Mouse (Mus musculus) left cerebral cortex, postnatal 36 days (tissue): ENCODE measurements around the gene Taf10. TPM values are rescaled to one million over a fixed set of nuclear protein-coding genes. Genes with fewer than 3 reads are reported as not detected.
"Not testable (repeated sequence)": the region's sequence is repeated elsewhere in the genome, so short reads cannot be mapped to it uniquely, and the experiment has no call there.

Source experiments
- DNase-seq, 2 experiments: peaks; one replicate each; pipeline ENCODE4 v3.0.0; 2021 to 2022; ENCODE audit warnings: low spot score in 2 of 2, mixed read lengths in 1 of 2
- intact Hi-C: fragments of 180-260 bp; cut with DNase I; formaldehyde crosslinking; loops from one replicate; pipeline ENCODE4 v1.15.1; 2025
- total RNA-seq, 2 experiments: library from RNA; stranded (reverse); gene quantifications; 2 replicates each; pipeline ENCODE4 v1.2.3; 2021

Gene Taf10
- total RNA-seq, 2 experiments from 2014 or later: 112 to 127 TPM

GRCm38 (mm10) chr7:105761813-105762484 lies 17.8 kb upstream of the Taf10 start:
- DNase-seq: no peak
- intact Hi-C loops: no loop called here

DNA sequence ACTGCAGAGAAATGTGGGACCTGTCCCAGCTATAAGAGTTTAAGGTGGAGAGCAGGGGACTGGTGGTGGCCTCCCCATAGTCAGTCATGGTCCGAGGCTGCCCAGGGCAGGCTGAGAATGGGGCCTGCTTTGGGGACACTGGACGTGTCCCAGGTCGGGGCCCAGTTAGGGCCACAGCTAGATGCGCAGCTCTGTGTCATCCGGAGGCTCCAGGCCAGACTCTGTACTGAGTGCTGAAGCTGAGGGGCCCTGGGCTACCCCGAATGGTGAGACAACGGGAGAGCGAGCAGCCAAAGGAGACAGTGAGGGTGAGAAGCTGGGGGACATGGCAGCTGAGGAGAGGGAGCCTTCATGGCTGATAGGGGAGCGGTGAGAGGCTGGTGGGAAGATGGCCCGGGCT lies 9.1 kb upstream of the Taf10 start:
- intact Hi-C loops: no loop called here

DNA sequence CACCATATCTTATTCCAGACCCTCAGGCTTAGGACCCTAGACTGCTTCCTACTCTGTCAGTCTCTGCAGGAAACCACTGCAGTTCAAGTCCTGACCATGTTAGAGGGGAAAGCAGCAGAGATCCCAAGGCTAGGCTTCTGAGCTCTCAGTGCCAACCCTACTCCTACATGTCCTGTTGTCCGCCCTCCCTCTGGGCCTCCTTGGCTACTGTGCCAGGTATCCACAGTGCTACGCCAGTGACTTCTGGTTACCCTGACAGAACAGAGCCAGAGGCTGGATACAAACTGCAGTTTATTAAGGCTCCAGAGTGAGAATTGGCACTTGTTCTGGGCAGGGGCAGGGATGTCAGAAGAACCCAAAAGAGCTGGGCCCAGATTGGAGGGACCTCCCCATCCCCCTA lies 8.6 kb upstream of the Taf10 start:
- intact Hi-C loops: no loop called here
- DNase-seq: no peak

More for the DNA sequence above, 9.1 kb upstream of the Taf10 start:
- DNase-seq: no peak

DNA sequence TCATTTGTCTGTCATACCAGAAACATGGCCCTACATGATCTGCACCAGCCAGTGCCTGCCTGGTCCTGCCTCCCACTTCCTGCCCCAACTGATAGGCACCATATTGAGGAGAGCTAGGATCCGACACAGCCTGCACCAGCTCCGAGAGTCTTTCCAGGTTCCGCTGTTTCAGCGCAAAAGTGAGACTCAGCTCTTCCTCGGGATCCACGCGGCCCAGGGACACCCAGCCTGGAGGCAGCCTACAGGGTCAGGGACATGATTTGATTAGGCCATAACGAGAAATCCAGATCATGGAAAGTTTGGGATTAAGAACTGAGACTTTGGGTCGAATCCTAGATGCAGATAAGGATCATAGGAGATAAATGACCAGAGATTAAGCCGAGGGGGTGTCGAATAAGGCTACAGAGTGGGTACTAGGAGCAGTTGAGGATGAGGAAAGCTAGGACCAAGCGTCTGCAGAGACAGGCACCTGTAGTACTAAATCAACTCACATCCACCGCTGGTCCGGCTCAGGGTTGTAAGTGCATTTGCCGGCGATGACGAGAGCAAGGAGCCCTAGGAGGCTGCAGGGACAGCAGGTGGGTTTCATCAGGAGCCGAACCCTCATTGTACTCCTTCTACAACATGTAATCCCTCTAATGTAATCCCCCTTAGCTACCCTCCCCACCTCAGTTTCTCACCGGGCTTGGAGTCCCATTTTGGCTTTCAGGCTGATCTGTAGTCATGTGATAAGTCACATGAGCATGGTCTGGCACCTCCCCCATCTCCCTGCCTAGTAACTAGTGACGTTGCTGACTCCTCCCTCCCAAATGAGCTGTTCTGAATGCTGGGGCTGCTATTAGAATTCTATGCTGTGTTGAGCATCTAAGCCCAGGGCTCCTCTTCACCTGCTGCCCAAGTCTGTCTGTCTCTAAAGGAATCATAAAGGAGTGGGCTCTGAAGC lies 7.6 kb upstream of the Taf10 start, which contains the start of gene Tpp1:
TSS of gene Tpp1 (minus strand) at position 745 of the 943 bp plus-strand sequence.
- intact Hi-C loops: no loop called here
- peak; percentile 90 to 93 for DNase-seq

DNA sequence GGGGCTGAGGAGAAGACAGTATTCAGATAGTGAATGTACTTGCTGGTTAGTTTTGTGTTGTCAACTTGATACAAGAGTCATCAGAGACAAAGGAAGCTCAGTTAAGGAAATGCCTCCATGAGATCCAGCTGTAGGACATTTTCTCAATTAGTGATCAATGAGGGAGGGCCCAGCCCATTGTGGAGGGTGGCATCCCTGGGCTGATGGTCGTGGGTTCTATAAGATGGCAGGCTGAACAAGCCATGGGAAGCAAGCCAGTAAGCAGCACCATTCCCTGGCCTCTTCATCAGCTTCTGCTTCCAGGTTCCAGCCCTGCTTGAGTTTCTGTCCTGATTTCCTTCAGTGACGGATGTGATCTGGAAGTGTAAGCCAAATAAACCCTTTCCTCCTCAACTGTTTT lies 3.6 kb upstream of the Taf10 start:
- intact Hi-C loops: no loop called here
- DNase-seq: no peak

DNA sequence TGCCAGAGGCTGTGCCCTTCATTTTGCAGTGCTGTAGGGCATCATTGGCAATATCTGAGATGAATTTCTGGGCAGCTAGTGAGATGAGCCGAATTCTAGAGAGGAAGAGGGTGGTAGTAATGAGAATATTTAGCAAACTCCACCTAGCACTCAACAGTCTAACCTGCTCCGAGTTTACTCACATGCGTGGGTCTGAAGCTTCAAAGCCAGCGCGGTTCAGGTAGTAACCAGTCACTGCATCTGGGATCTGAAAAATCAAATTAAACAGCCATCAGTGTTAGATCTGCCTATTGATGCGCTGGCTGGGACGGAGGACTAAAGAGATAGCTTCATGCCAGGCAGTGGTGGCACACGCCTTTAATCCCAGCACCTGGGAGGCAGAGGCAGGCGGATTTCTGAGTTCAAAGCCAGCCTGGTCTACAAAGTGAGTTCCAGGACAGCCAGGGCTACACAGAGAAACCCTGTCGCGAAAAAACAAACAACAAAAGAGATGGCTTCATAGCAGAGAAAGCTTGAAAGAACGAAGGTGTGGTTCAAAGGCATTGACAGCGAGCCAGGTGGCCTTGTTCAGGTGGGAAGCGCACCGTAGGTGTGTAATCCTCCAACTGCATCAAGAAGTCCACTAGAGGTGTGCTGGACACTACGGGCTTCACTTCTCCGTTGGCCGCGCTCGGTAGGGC lies 775 bp downstream of the Taf10 start:
- intact Hi-C loops: loop anchor here (5.0 kb wide), 1 partner anchor 186 kb away; no protein-coding TSS in a partner anchor

DNA sequence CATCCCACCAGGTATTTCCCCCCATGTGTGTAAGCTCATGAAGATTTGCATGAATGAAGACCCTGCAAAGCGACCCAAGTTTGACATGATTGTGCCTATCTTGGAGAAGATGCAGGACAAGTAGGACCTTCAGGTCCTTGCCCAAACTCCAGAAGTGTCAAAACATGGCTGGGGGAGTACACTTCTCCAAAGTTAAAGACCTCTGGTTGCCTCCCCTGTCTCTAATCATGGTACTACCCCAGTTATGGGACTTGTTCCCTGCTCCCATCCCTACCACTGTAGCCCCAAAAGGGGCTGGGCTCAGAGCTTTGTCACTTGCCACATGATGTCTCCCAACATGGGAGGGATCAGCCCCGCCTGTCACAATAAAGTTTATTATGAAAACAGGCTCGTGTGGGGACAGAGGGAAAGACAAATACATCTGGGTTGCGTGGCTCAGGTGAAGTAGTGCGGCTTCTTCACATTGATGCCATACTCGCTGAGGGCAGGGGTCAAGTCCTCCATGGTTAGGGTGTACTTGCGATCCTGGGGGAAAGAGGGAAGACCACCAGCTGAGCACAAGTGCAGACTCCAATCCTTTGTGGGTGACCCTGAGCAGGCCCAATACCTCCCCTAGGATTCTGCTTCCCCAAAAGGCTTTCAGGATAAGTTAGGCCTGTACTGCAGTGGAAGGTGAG lies 1.5 kb downstream of the Taf10 start:
- not testable (repeated sequence) for DNase-seq

More for the DNA sequence above, 775 bp downstream of the Taf10 start:
- DNase-seq: not testable (repeated sequence)

DNA sequence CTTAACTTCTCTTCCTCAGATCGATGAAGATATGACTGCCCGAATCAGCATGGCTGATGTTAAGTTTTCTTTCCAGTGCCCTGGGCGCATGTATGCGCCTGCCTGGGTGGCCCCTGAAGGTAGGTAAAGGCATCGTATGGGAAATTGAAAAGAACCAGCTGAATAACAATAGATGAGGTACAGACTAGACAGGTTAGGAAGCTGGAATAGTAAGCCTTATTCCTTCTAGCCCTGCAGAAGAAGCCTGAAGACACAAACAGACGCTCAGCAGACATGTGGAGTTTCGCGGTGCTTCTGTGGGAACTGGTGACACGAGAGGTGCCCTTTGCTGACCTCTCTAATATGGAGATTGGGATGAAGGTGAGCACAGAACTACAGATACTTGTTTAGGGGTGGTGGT lies 2.2 kb downstream of the Taf10 start:
- intact Hi-C loops: loop anchor here (5.0 kb wide), 1 partner anchor 185 kb away; no protein-coding TSS in a partner anchor
- no peak for DNase-seq

More for the DNA sequence above, 1.5 kb downstream of the Taf10 start:
- intact Hi-C loops: loop anchor here (5.0 kb wide), 1 partner anchor 185 kb away; no protein-coding TSS in a partner anchor

- DNase-seq: no peak
- intact Hi-C loops: loop anchor here (5.0 kb wide), 1 partner anchor 184 kb away; no protein-coding TSS in a partner anchor
Measured at GRCm38 (mm10) chr7:105740851-105741250, 3.3 kb downstream of the Taf10 start.

DNA sequence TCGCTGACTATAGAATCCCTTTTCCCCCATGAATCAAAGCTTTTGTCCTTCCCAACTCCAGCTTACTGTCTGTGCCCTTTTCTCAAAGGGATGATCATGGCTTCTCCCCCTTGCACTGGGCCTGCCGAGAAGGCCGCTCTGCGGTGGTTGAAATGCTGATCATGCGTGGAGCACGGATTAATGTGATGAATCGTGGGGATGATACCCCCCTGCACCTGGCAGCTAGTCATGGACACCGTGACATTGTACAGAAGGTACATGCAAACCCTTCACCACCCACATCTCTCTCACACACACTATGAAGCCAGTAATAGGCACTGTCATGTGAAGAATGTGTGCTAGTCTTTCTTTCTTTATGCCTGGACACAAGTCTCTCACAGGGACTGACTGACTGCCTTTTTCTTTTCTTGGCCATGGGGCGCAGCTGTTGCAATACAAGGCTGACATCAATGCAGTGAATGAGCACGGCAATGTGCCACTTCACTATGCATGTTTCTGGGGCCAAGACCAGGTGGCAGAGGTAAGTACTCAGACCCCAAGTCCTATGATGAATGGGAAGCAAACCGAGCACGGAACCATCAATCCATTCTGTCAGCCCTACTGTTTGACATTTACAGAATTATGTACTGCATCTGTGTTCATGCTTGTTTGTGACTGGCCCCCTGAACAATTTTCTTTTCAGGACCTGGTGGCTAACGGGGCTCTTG lies 3.9 kb downstream of the Taf10 start:
- intact Hi-C loops: loop anchor here (5.0 kb wide), 1 partner anchor 183 kb away; no protein-coding TSS in a partner anchor
- DNase-seq: no peak

GRCm38 (mm10) chr7:105738948-105739347 lies 5.2 kb downstream of the Taf10 start:
- intact Hi-C loops: loop anchor here (5.0 kb wide), 1 partner anchor 107 kb away; the partner anchor contains the start of gene Trim3
- no peak for DNase-seq

GRCm38 (mm10) chr7:105738286-105738685 lies 5.9 kb downstream of the Taf10 start:
- DNase-seq: no peak
- intact Hi-C loops: loop anchor here (5.0 kb wide), 1 partner anchor 106 kb away; the partner anchor contains the start of gene Trim3

DNA sequence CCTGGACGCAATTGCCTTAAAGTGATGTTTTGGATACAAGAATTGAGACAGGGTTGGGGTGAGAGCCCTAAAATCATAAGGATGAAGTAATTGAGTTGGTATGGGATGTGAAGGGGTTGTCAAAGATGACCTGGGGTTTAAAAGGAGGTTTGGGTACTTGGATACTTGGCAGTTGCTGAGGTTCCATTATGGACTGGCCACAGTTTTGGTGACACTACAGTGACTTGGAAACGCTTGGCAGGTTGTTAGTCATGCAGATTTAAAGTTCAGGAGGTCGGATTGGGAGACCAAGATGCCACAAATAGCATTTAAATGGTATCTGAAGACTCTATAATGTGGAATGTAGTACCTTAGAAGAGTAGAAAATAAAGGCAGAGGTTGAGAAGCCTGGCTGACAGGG lies 6.5 kb downstream of the Taf10 start:
- no peak for DNase-seq
- intact Hi-C loops: loop anchor here (5.0 kb wide), 1 partner anchor 105 kb away; the partner anchor contains the start of gene Trim3

DNA sequence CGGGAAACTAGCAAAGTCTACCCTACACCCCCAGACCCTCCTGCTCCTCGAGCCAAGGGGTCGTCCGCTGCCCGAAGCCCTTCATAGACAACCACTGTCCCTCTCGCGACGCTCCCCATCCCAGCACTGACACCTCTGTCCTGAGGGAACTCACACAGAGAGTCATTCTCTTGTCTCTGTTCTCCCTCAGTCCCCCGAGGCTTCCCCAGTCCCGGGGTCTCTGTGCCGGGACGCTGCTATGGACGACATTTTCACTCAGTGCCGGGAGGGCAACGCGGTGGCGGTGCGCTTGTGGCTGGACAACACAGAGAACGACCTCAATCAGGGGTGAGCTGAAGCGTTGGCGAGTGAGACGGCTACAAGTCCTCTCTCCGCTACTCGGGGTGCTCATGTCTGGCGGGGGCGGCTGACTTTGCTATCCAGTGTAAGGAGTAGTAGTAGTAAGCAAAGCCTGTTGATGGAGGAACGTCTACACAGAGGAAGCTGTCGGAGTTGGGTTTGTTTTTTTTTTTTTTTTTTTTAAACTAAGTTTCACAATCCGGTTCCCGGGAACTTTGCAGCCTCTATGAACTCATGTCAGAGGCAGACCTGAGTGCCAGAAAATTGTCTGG lies 7.1 kb downstream of the Taf10 start, which contains the start of gene Rrp8:
TSS of gene Rrp8 (minus strand) at position 475 of the 611 bp plus-strand sequence.
- intact Hi-C loops: loop anchor here (1.0 to 5.0 kb wide), 2 partner anchors 74 to 105 kb away; partner anchors contain the start of genes Mrpl17 and Trim3
- peak; percentile 29 to 36 for DNase-seq

GRCm38 (mm10) chr7:105736264-105736901 lies 7.8 kb downstream of the Taf10 start, which contains the start of gene Ilk:
Gene Ilk (plus strand): TSS chr7:105736592.
- intact Hi-C loops: loop anchor here (1.0 to 5.0 kb wide), 2 partner anchors 75 to 104 kb away; partner anchors contain the start of genes Mrpl17 and Trim3
- DNase-seq: peak; percentile 91 to 94

- intact Hi-C loops: loop anchor here (5.0 kb wide), 1 partner anchor 103 kb away; the partner anchor contains the start of gene Trim3
- DNase-seq: not testable (repeated sequence)
Measured at GRCm38 (mm10) chr7:105735464-105735863, 8.7 kb downstream of the Taf10 start.

GRCm38 (mm10) chr7:105734826-105735225 lies 9.3 kb downstream of the Taf10 start:
- DNase-seq: no peak
- intact Hi-C loops: loop anchor here (5.0 kb wide), 1 partner anchor 103 kb away; the partner anchor contains the start of gene Trim3
